17 mouse cellular contexts compared by ENCODE assay signal in genomic region chr6:93416006-93416405, GRCm38 (mm10).
DNase-seq lines count a peak whose midpoint lies in the region; ATAC-seq and TF ChIP-seq lines count a peak whose summit lies in the region.
"Had no signal": no experiment of that assay in that cellular context is flagged by ENCODE, and none has a peak within 500 bp of the region (broad histone marks: within the 10 kb centered on the region; RNA-seq: fewer than 3 reads in every experiment).

No protein-coding gene starts in this region.

- H3K4me1 ChIP-seq in kidney, embryonic 14.5 days (ENCODE audit: control insufficient read depth, insufficient read depth, low read length) = peaks cover 2% of the 10 kb centered on the region; the same call in 1 of the 2 replicates
- H3K4me1 ChIP-seq in ES-E14 (ENCODE audit: control insufficient read depth in 2 of 2, insufficient read depth in 2 of 2, low read length in 2 of 2, poor library complexity in 1 of 2) = peaks cover 0 to 6% of the 10 kb centered on the region in 2 experiments; a peak in 1 of 4 replicates
- H3K4me1 ChIP-seq in limb, embryonic 10.5 days = peaks cover 28% of the 10 kb centered on the region
- H3K4me1 ChIP-seq: forebrain, embryonic 13.5 days; hindbrain, embryonic 13.5 days; liver, embryonic 15.5 days had no signal

- peak; percentile 20 for DNase-seq in gastrocnemius, adult 2 months
- DNase-seq in gastrocnemius, postnatal 36 days = no peak
- peak; percentile 12 for DNase-seq in kidney, adult 11 months
- DNase-seq in ES-E14 (ENCODE audit: low read depth, low spot score) = peak; percentile 24
- DNase-seq in limb, embryonic 10.5 days (ENCODE audit: low spot score) = no peak
- no peak for DNase-seq in c-Kit-positive CD71-positive TER-119-positive erythroid progenitor cells, embryonic 14.5 days (ENCODE audit: low spot score)
- no peak for DNase-seq in ovary, postnatal 10 days (ENCODE audit: low spot score)
- DNase-seq: adrenal gland, adult 8-10 months; cerebellum, adult 9-10 months; lung, postnatal 36 days; right cerebral cortex, postnatal 14 days had no signal

- no peaks in the 10 kb centered on the region for H3K9me3 ChIP-seq in kidney, embryonic 14.5 days (ENCODE audit: control insufficient read depth, low read length)
- no peaks in the 10 kb centered on the region for H3K9me3 ChIP-seq in ES-E14 (ENCODE audit: control insufficient read depth, insufficient read depth, low read depth, low read length)
- no peaks in the 10 kb centered on the region for H3K9me3 ChIP-seq in limb, embryonic 10.5 days (replicated peaks)
- H3K9me3 ChIP-seq: forebrain, embryonic 13.5 days; hindbrain, embryonic 13.5 days; liver, embryonic 15.5 days had no signal

- no peak for TF ChIP-seq CTCF in gastrocnemius, adult 2 months (IDR thresholded peaks at IDR 0.05)

- no peak overlapping the region for H3K4me3 ChIP-seq in gastrocnemius, adult 2 months
- no peak overlapping the region for H3K4me3 ChIP-seq in kidney, embryonic 14.5 days (ENCODE audit: low read length)
- H3K4me3 ChIP-seq in ES-E14 (ENCODE audit: insufficient read depth in 1 of 2, low read depth in 1 of 2, low read length in 2 of 2, poor library complexity in 1 of 2, severe bottlenecking in 1 of 2) = no peak overlapping the region
- H3K4me3 ChIP-seq in limb, embryonic 10.5 days = no peak overlapping the region
- H3K4me3 ChIP-seq: forebrain, embryonic 13.5 days; hindbrain, embryonic 13.5 days; liver, embryonic 15.5 days had no signal

- ATAC-seq in kidney, embryonic 14.5 days (ENCODE audit: low FRiP score, low TSS enrichment) = no peak
- ATAC-seq: forebrain, embryonic 13.5 days; intestine, postnatal 0 days had no signal

- no peak overlapping the region for H3K4me2 ChIP-seq in kidney, embryonic 14.5 days (replicated peaks; ENCODE audit: low read depth, low read length)
- H3K4me2 ChIP-seq: forebrain, embryonic 13.5 days; hindbrain, embryonic 13.5 days; liver, embryonic 15.5 days; midbrain, embryonic 11.5 days had no signal

- H3K27ac ChIP-seq in gastrocnemius, adult 2 months = no peak overlapping the region
- no peak overlapping the region for H3K27ac ChIP-seq in kidney, embryonic 14.5 days (ENCODE audit: low read depth, low read length)
- no peak overlapping the region for H3K27ac ChIP-seq in ES-E14 (ENCODE audit: insufficient read depth, low read depth, low read length, poor library complexity, severe bottlenecking)
- H3K27ac ChIP-seq in limb, embryonic 10.5 days = peak overlapping the region; percentile 58
- H3K27ac ChIP-seq: forebrain, embryonic 13.5 days; hindbrain, embryonic 13.5 days; liver, embryonic 15.5 days had no signal

- in situ Hi-C loops in ES-E14 (cut with MboI; ENCODE audit: low sequenced_read_pairs in 2 of 2, unreplicated experiment in 2 of 2) = no loop called here

- intact Hi-C loops in gastrocnemius, adult 2 months (cut with DNase I) = no loop called here
- intact Hi-C loops in gastrocnemius, postnatal 36 days (cut with DNase I) = no loop called here

- no peaks in the 10 kb centered on the region for H3K36me3 ChIP-seq in kidney, embryonic 14.5 days (ENCODE audit: control insufficient read depth, insufficient read depth, low read length)
- H3K36me3 ChIP-seq in ES-E14 (ENCODE audit: control insufficient read depth, insufficient read depth, low read length, poor library complexity, severe bottlenecking) = no peaks in the 10 kb centered on the region
- no peaks in the 10 kb centered on the region for H3K36me3 ChIP-seq in limb, embryonic 10.5 days
- H3K36me3 ChIP-seq: hindbrain, embryonic 13.5 days; liver, embryonic 15.5 days had no signal

- H3K9ac ChIP-seq in kidney, embryonic 14.5 days (ENCODE audit: low read depth, low read length) = no peak overlapping the region
- H3K9ac ChIP-seq in ES-E14 (ENCODE audit: insufficient read depth, low read depth, low read length, poor library complexity, severe bottlenecking) = no peak overlapping the region
- H3K9ac ChIP-seq: forebrain, embryonic 13.5 days; hindbrain, embryonic 13.5 days; liver, embryonic 15.5 days had no signal

- no peaks in the 10 kb centered on the region for H3K27me3 ChIP-seq in kidney, embryonic 14.5 days (ENCODE audit: control insufficient read depth, insufficient read depth, low read length)
- H3K27me3 ChIP-seq in limb, embryonic 10.5 days (ENCODE audit: low read depth, poor library complexity, severe bottlenecking) = no peaks in the 10 kb centered on the region
- H3K27me3 ChIP-seq: forebrain, embryonic 13.5 days; hindbrain, embryonic 13.5 days; liver, embryonic 15.5 days had no signal

- 52% methylated on average over 1 of the region's 1 CpGs for WGBS in kidney, embryonic 14.5 days
- 47% methylated on average over 1 of the region's 1 CpGs for WGBS in limb, embryonic 10.5 days

TF ChIP-seq in ES-E14, 5 proteins besides CTCF, POLR2A, EP300 and RAD21:
- TF ChIP-seq CHD2 (IDR thresholded peaks at IDR 0.05; ENCODE audit: low read depth, low read length) (no peak), HCFC1 (IDR thresholded peaks at IDR 0.05; ENCODE audit: borderline replicate concordance, insufficient read depth, low read length) (no peak)
TF ChIP-seq in ES-E14: peak in this region for 0.

Comparison
In these comparisons a context has a peak if more than half of its experiments do, and no peak if none do; other contexts are left out.
1. DNase-seq: peak in gastrocnemius, adult 2 months (single experiment), kidney, adult 11 months (single experiment) and ES-E14 (single experiment); none in gastrocnemius, postnatal 36 days (0 of 2), limb, embryonic 10.5 days (single experiment), c-Kit-positive CD71-positive TER-119-positive erythroid progenitor cells, embryonic 14.5 days (single experiment) and ovary, postnatal 10 days (single experiment).